Mouse (Mus musculus): ENCODE results near the gene Irf5.

- TF ChIP-seq CTCF (conservative IDR thresholded peaks at IDR 0.05; ENCODE audit: low read length) (no peak), NANOG (IDR thresholded peaks at IDR 0.05; ENCODE audit: borderline replicate concordance, low read length) (no peak), POU5F1 (IDR thresholded peaks at IDR 0.05; ENCODE audit: borderline replicate concordance, low read length) (no peak)
Observed at GRCm38 (mm10) chr6:29537221-29537620, 10.8 kb downstream of the Irf5 start.

All from E14TG2a.4 (cell line).